Mouse (Mus musculus): ENCODE measurements around the gene Pgrmc1. TPM values are rescaled to one million over a fixed set of nuclear protein-coding genes. Genes with fewer than 3 reads are reported as not detected.
"Not testable (repeated sequence)": the region's sequence is repeated elsewhere in the genome, so short reads cannot be mapped to it uniquely, and the experiment has no call there.

Pgrmc1 gene
- 100 to 1,000 TPM; 307 to 330 TPM for total RNA-seq (2021)

DNA sequence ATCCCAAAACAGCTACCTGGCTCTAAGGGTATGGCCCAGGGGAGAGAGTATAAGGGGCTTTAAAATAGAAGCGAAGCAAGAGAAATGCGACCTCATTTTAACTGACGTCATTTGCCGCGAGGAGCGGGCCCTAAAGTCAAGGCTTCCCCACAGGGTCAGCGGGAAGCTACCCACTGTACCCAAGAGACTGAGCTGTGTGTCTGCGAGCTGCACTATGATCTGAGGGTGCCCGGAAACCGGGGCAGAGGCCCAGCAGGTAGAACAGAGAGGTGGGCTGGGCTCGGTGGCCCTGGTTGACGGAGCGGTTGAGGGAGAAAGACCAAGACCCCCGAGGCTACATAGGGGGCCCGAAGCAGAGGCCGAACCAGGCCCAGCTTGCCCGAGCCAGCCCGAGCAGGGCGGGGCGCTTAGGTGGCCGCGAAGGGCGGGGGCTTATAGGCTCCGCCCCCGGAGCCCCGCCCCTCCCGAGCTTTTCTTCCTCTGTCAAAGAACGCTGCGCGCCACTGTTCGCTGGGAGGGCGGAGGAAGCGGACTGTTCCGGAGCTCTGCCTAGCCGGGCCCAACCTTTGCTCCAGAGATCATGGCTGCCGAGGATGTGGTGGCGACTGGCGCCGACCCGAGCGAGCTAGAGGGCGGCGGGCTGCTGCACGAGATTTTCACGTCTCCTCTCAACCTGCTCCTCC lies at the start of gene Pgrmc1:
Pgrmc1 (plus strand) TSS at position 500 of the 683 bp plus-strand sequence.
- intact Hi-C loops (cut with DNase I) = no loop called here
- peak; percentile 74 to 77 for DNase-seq (ENCODE audit: low spot score in 2 of 2)

DNA sequence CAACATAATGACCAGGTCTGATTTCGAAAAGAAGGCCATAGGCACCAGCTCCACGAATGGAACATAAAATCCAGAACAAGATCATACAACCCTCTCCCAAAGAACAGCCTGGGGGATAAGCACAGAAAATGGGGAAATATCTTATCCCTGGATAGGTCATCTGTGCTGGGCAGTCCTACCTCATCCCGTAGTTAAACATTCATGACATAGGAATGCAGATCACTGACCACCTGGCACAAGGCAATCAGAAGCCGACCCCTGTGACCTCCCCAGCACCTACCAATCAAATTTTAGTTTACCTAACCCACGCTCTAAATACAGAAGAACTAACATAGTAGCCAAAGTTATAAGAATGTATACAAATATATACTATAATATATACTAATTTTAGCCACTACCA lies 49.2 kb upstream of the Pgrmc1 start:
- intact Hi-C loops (cut with DNase I) = no loop called here
- DNase-seq (ENCODE audit: low spot score in 2 of 2) = no peak

- intact Hi-C loops (cut with DNase I) = no loop called here
- DNase-seq (ENCODE audit: low spot score in 2 of 2) = peak in 1 of 2 experiments; percentile 16
Observed at GRCm38 (mm10) chrX:36550906-36551305, 47.1 kb upstream of the Pgrmc1 start.

GRCm38 (mm10) chrX:36551351-36551750 lies 46.7 kb upstream of the Pgrmc1 start:
- peak in 1 of 2 experiments; percentile 29 for DNase-seq (ENCODE audit: low spot score in 2 of 2)
- intact Hi-C loops (cut with DNase I) = no loop called here

GRCm38 (mm10) chrX:36552055-36552587 lies 45.9 kb upstream of the Pgrmc1 start:
- intact Hi-C loops (cut with DNase I) = no loop called here
- DNase-seq (ENCODE audit: low spot score in 2 of 2) = peak; percentile 29 to 58

GRCm38 (mm10) chrX:36552715-36553114 lies 45.3 kb upstream of the Pgrmc1 start:
- intact Hi-C loops (cut with DNase I) = no loop called here
- no peak for DNase-seq (ENCODE audit: low spot score in 2 of 2)

GRCm38 (mm10) chrX:36555196-36555595 lies 42.8 kb upstream of the Pgrmc1 start:
- DNase-seq (ENCODE audit: low spot score in 2 of 2); intact Hi-C loops (cut with DNase I): not testable (repeated sequence)

- no peak for DNase-seq (ENCODE audit: low spot score in 2 of 2)
- intact Hi-C loops (cut with DNase I) = loop anchor here (2.0 kb wide), 1 partner anchor 25 kb away; no protein-coding TSS in a partner anchor
Observed at GRCm38 (mm10) chrX:36560170-36560569, 37.8 kb upstream of the Pgrmc1 start.

GRCm38 (mm10) chrX:36561650-36562049 lies 36.4 kb upstream of the Pgrmc1 start:
- DNase-seq (ENCODE audit: low spot score in 2 of 2) = peak; percentile 62 to 65
- intact Hi-C loops (cut with DNase I) = loop anchor here (2.0 kb wide), 1 partner anchor 27 kb away; no protein-coding TSS in a partner anchor

- intact Hi-C loops (cut with DNase I) = no loop called here
- no peak for DNase-seq (ENCODE audit: low spot score in 2 of 2)
Observed at GRCm38 (mm10) chrX:36562079-36562478, 35.9 kb upstream of the Pgrmc1 start.

DNA sequence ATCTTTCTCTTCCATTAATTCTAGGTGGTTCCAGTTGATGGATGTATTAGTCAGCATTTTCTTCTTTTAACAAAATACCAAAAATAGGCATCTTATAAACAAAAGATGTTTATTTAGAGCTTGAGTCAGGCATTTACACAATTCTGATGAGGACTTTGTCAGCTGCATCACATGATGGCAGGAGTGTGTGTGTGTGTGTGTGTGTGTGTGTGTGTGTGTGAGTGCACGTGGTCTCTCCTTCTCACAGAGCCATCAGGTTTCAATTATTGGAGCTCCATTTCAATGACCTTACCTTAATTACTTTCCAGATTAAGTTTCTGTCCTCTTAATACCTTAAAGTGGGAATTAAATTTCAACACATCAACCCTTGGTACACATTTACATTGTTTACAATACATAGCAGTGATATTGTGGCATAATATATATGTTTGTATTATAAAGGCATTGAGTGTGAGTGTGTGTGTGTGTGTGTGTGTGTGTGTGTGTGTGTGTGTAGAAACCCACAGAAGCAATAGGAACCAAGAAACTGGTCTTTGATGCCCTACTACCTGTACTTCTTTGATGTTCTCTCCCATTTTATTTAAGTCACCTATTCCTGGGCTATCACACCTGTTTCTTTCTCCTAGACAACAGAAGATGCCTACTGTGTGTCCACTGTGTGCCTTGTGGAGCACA lies 11.2 kb upstream of the Pgrmc1 start:
- intact Hi-C loops (cut with DNase I) = no loop called here
- no peak for DNase-seq (ENCODE audit: low spot score in 2 of 2)

- intact Hi-C loops (cut with DNase I) = no loop called here
- DNase-seq (ENCODE audit: low spot score in 2 of 2) = peak in 1 of 2 experiments; percentile 27
Observed at GRCm38 (mm10) chrX:36587304-36588209, 10.4 kb upstream of the Pgrmc1 start.

DNA sequence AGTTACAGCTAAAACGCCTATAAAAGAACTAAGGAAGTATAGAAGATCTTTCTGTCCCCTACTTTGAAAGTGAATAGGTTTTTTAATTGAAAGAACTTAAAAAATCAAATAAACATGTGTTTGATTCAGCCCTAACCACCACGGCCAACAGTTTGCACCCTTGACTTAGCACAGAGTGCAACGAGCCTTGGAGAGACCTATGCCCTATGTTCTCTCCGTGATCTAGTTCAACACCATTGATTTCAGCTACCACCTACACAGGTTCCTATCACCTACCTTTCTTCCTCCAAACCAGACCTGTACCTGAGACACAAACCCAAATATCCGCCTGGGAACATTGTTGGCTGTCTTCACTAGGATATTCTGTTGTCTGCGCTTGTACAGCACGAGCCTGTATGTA lies 7.7 kb upstream of the Pgrmc1 start:
- DNase-seq (ENCODE audit: low spot score in 2 of 2) = no peak
- intact Hi-C loops (cut with DNase I) = no loop called here

GRCm38 (mm10) chrX:36591120-36591519 lies 6.9 kb upstream of the Pgrmc1 start:
- intact Hi-C loops (cut with DNase I) = no loop called here
- DNase-seq (ENCODE audit: low spot score in 2 of 2) = no peak

- intact Hi-C loops (cut with DNase I) = no loop called here
- DNase-seq (ENCODE audit: low spot score in 2 of 2) = no peak
Observed at GRCm38 (mm10) chrX:36591539-36591938, 6.5 kb upstream of the Pgrmc1 start.

DNA sequence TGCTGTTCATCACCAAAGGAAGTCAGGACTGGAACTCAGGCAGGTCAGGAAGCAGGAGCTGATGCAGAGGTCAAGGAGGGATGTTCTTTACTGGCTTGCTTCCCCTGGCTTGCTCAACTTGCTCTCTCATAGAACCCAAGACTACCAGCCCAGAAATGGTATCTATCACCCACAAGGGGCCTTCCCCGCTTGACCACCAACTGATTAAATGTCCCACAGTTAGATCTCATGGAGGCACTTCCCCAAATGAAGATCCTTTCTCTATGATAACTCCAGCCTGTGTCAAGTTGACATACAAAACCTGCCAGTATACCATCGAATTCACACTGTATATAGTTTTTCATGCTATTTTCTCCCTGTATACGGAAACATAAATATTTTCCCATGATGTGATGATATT lies 2.8 kb upstream of the Pgrmc1 start:
- intact Hi-C loops (cut with DNase I) = no loop called here
- DNase-seq (ENCODE audit: low spot score in 2 of 2) = no peak

- peak in 1 of 2 experiments; percentile 19 for DNase-seq (ENCODE audit: low spot score in 2 of 2)
- intact Hi-C loops (cut with DNase I) = not testable (repeated sequence)
Observed at GRCm38 (mm10) chrX:36596483-36597120, 1.4 kb upstream of the Pgrmc1 start.

GRCm38 (mm10) chrX:36598390-36598810 lies 394 bp downstream of the Pgrmc1 start:
- intact Hi-C loops (cut with DNase I) = no loop called here
- no peak for DNase-seq (ENCODE audit: low spot score in 2 of 2)

DNA sequence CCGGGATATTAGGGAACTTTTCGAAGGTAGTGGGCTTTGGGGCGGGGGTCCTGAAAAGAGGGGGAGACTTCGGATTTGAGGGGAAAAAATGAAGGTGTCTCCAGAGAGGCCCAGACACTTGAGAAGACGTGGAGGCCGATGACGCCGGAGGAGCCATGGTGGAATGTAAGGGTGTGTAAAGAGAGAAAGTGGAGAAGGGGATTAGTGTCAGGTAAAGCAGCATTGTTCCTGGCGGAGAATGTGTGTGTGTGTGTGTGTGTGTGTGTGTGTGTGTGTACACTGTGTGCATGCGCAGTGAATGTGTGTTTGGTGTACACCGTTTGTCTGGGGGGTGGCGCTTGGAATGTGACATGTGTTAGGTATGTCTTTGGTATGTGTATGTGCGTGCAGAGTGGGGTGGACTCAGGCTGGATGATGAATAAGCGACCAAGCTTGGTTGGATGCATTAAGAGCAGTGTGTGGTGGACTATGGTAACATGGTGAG lies 897 bp downstream of the Pgrmc1 start:
- intact Hi-C loops (cut with DNase I) = no loop called here
- peak; percentile 26 to 33 for DNase-seq (ENCODE audit: low spot score in 2 of 2)
